ENCODE assay signal across 15 mouse cellular contexts in genomic region chr2:4060675-4061074, GRCm38 (mm10). TPM values are rescaled to one million over a fixed set of nuclear protein-coding genes. Genes with fewer than 3 reads are reported as not detected.
DNase-seq lines count a peak whose midpoint lies in the region; ATAC-seq and TF ChIP-seq lines count a peak whose summit lies in the region.
"Had no signal": no experiment of that assay in that cellular context is flagged by ENCODE, and none has a peak within 500 bp of the region (broad histone marks: within the 10 kb centered on the region; RNA-seq: fewer than 3 reads in every experiment).

No protein-coding gene starts in this region.

- no peaks in the 10 kb centered on the region for H3K79me2 ChIP-seq in heart, adult 2 months (replicated peaks; ENCODE audit: control insufficient read depth, insufficient read depth, low read length)

- no peak for TF ChIP-seq POLR2A in heart, adult 2 months (IDR thresholded peaks at IDR 0.05; ENCODE audit: insufficient read depth, low read depth, low read length)

- H3K36me3 ChIP-seq in hindbrain, embryonic 15.5 days, result no peaks in the 10 kb centered on the region
- no peaks in the 10 kb centered on the region for H3K36me3 ChIP-seq in hindbrain, embryonic 10.5 days
- no peaks in the 10 kb centered on the region for H3K36me3 ChIP-seq in heart, adult 2 months (ENCODE audit: control insufficient read depth, insufficient read depth, low read length)
- H3K36me3 ChIP-seq: heart, embryonic 12.5 days; limb, embryonic 10.5 days had no signal

- H3K9ac ChIP-seq in hindbrain, embryonic 15.5 days, result no peak overlapping the region
- H3K9ac ChIP-seq in heart, adult 2 months (ENCODE audit: low read depth, low read length), result no peak overlapping the region
- H3K9ac ChIP-seq: heart, embryonic 12.5 days; liver, embryonic 14.5 days had no signal

- WGBS in hindbrain, embryonic 15.5 days, result 40% methylated on average over 2 of the region's 2 CpGs
- whole genome bisulfite sequencing in hindbrain, embryonic 10.5 days, result 63% methylated on average over 2 of the region's 2 CpGs
- 46% methylated on average over 2 of the region's 2 CpGs for WGBS in heart, adult 2 months

- no peak for TF ChIP-seq EP300 in heart, adult 2 months (IDR thresholded peaks at IDR 0.05; ENCODE audit: insufficient read depth, low read depth, low read length)

- ATAC-seq in hindbrain, embryonic 15.5 days (ENCODE audit: low FRiP score, low read depth), result peak; percentile 71

- H3K4me2 ChIP-seq in hindbrain, embryonic 15.5 days, result no peak overlapping the region
- H3K4me2 ChIP-seq: heart, embryonic 12.5 days had no signal

- H3K27me3 ChIP-seq in hindbrain, embryonic 15.5 days, result no peaks in the 10 kb centered on the region
- H3K27me3 ChIP-seq in hindbrain, embryonic 10.5 days (ENCODE audit: insufficient read depth, poor library complexity, severe bottlenecking), result peaks cover 2% of the 10 kb centered on the region; the same call in 1 of the 2 replicates
- no peaks in the 10 kb centered on the region for H3K27me3 ChIP-seq in heart, adult 2 months (ENCODE audit: control insufficient read depth, insufficient read depth, low read length)
- H3K27me3 ChIP-seq: heart, embryonic 12.5 days had no signal

- intact Hi-C loops in left cerebral cortex, postnatal 36 days (cut with DNase I), result no loop called here
- intact Hi-C loops in heart, adult 2 months (cut with DNase I), result no loop called here

- H3K9me3 ChIP-seq in hindbrain, embryonic 15.5 days, result no peaks in the 10 kb centered on the region
- H3K9me3 ChIP-seq in hindbrain, embryonic 10.5 days, result no peaks in the 10 kb centered on the region
- H3K9me3 ChIP-seq: heart, embryonic 12.5 days; limb, embryonic 10.5 days had no signal

- H3K4me1 ChIP-seq in hindbrain, embryonic 15.5 days (replicated peaks), result no peaks in the 10 kb centered on the region
- H3K4me1 ChIP-seq in hindbrain, embryonic 10.5 days (replicated peaks), result 0 out of 2 replicates have a peak, but pooled peaks cover 3% of the 10 kb centered on the region
- H3K4me1 ChIP-seq in heart, adult 2 months (ENCODE audit: control insufficient read depth, insufficient read depth, low read length), result no peaks in the 10 kb centered on the region; the same call in 1 of the 2 replicates
- H3K4me1 ChIP-seq: heart, embryonic 12.5 days had no signal

- no peak for TF ChIP-seq CTCF in heart, adult 2 months (IDR thresholded peaks at IDR 0.05)

- no peak for DNase-seq in hindbrain, embryonic 10.5 days (ENCODE audit: low spot score)
- peak; percentile 32 to 52 for DNase-seq in frontal cortex, adult 2 months (ENCODE audit: extremely low spot score in 1 of 2, low spot score in 1 of 2)
- DNase-seq in layer of hippocampus, adult 8-10 months (ENCODE audit: low spot score in 2 of 2), result peak; percentile 46 to 70
- peak; percentile 22 to 29 for DNase-seq in left cerebral cortex, postnatal 36 days (ENCODE audit: low spot score in 2 of 2)
- DNase-seq in MN1 (ENCODE audit: low spot score), result no peak
- DNase-seq in spleen, postnatal 14 days (ENCODE audit: low spot score in 2 of 2), result no peak
- no peak for DNase-seq in heart, adult 2 months
- DNase-seq: gastrocnemius, postnatal 25 days; kidney, adult 9 months; lung, postnatal 36 days had no signal

- no peak overlapping the region for H3K4me3 ChIP-seq in hindbrain, embryonic 15.5 days
- H3K4me3 ChIP-seq in hindbrain, embryonic 10.5 days, result no peak overlapping the region
- H3K4me3 ChIP-seq in heart, adult 2 months, result no peak overlapping the region
- H3K4me3 ChIP-seq: erythroblast, embryonic 14.5 days; heart, embryonic 12.5 days; limb, embryonic 10.5 days had no signal

- H3K27ac ChIP-seq in hindbrain, embryonic 15.5 days (replicated peaks), result no peak overlapping the region
- H3K27ac ChIP-seq in hindbrain, embryonic 10.5 days, result no peak overlapping the region
- no peak overlapping the region for H3K27ac ChIP-seq in heart, adult 2 months
- H3K27ac ChIP-seq: limb, embryonic 10.5 days; liver, embryonic 14.5 days had no signal

RNA-seq across cellular contexts. Expression of gene Frmd4a, which starts 43.2 kb away (rescaled TPM):
- polyA plus RNA-seq in hindbrain, embryonic 15.5 days (2015; fragmentation: Nextera tagmentation; extraction: Ambion mirVana), result 56.1 and 57.0 TPM in 2 replicates
- polyA plus RNA-seq in hindbrain, embryonic 10.5 days (2016; fragmentation: Nextera tagmentation; extraction: Ambion mirVana), result 42.7 and 49.1 TPM in 2 replicates
- polyA plus RNA-seq in frontal cortex, adult 2 months (2012; rRNA removed), result 39.5 and 41.4 TPM in 2 replicates
- 10 to 100 TPM; 64.6 to 84.7 (median 74.6) TPM for total RNA-seq in layer of hippocampus, adult 8-10 months (2022)
- 10 to 100 TPM; 42.2 to 75.6 TPM for total RNA-seq in left cerebral cortex, postnatal 36 days (2021)
- total RNA-seq in heart, adult 2 months (2021), result 10 to 100 TPM; 20.0 to 21.0 TPM
- 10.4 and 13.6 TPM in 2 replicates for polyA plus RNA-seq in heart, adult 2 months (2012; rRNA removed)

Comparison
In these comparisons a context has a peak if more than half of its experiments do, and no peak if none do; other contexts are left out.
1. DNase-seq: peak in frontal cortex, adult 2 months (2 of 2), layer of hippocampus, adult 8-10 months (2 of 2) and left cerebral cortex, postnatal 36 days (2 of 2); none in hindbrain, embryonic 10.5 days (single experiment), MN1 (single experiment), spleen, postnatal 14 days (0 of 2) and heart, adult 2 months (0 of 2).